Mouse (Mus musculus): ENCODE measurements around the gene Card9. TPM values are rescaled to one million over a fixed set of nuclear protein-coding genes. Genes with fewer than 3 reads are reported as not detected.

Gene Card9
- polyA plus RNA-seq, 1 experiment from 2014 or later, result 0.62 TPM

Other genes starting within 250 kb of the Card9 start
- gene Nacc2, start 237.7 kb downstream of the Card9 start, polyA plus RNA-seq (2015; fragmentation: Nextera tagmentation; extraction: Ambion mirVana), result 5.4 and 6.1 TPM in 2 replicates
- 0.23 TPM in 1 of 2 replicates, not detected in the other for gene Lhx3, start 152.6 kb downstream of the Card9 start, polyA plus RNA-seq (2015; fragmentation: Nextera tagmentation; extraction: Ambion mirVana)
- 11.3 and 11.6 TPM in 2 replicates for gene Qsox2, start 123.4 kb downstream of the Card9 start, polyA plus RNA-seq (2015; fragmentation: Nextera tagmentation; extraction: Ambion mirVana)
- 0.10 and 0.24 TPM in 2 replicates for gene Ccdc187, start 66.4 kb downstream of the Card9 start, polyA plus RNA-seq (2015; fragmentation: Nextera tagmentation; extraction: Ambion mirVana)
- gene Gpsm1, start 45.4 kb downstream of the Card9 start, polyA plus RNA-seq (2015; fragmentation: Nextera tagmentation; extraction: Ambion mirVana), result 37.3 TPM in 2 replicates
- 27.5 and 28.7 TPM in 2 replicates for gene Dnlz, start 8.8 kb downstream of the Card9 start, polyA plus RNA-seq (2015; fragmentation: Nextera tagmentation; extraction: Ambion mirVana)
- gene Snapc4, start 19.7 kb upstream of the Card9 start, polyA plus RNA-seq (2015; fragmentation: Nextera tagmentation; extraction: Ambion mirVana), result 15.7 and 18.9 TPM in 2 replicates
- gene Entr1, start 28.4 kb upstream of the Card9 start, polyA plus RNA-seq (2015; fragmentation: Nextera tagmentation; extraction: Ambion mirVana), result 70.8 and 72.4 TPM in 2 replicates
- 115 and 123 TPM in 2 replicates for gene Pmpca, start 28.4 kb upstream of the Card9 start, polyA plus RNA-seq (2015; fragmentation: Nextera tagmentation; extraction: Ambion mirVana)
- 13.2 and 15.5 TPM in 2 replicates for gene Inpp5e, start 48.3 kb upstream of the Card9 start, polyA plus RNA-seq (2015; fragmentation: Nextera tagmentation; extraction: Ambion mirVana)
- 12.8 and 13.8 TPM in 2 replicates for gene Sec16a, start 84.3 kb upstream of the Card9 start, polyA plus RNA-seq (2015; fragmentation: Nextera tagmentation; extraction: Ambion mirVana)
- 11.4 and 12.1 TPM in 2 replicates for gene Notch1, start 155.7 kb upstream of the Card9 start, polyA plus RNA-seq (2015; fragmentation: Nextera tagmentation; extraction: Ambion mirVana)
- gene Egfl7, start 219.1 kb upstream of the Card9 start, polyA plus RNA-seq (2015; fragmentation: Nextera tagmentation; extraction: Ambion mirVana), result 170 and 185 TPM in 2 replicates
- not detected in 2 replicates for gene Gm20532, start 225.7 kb upstream of the Card9 start, polyA plus RNA-seq (2015; fragmentation: Nextera tagmentation; extraction: Ambion mirVana)
- gene Agpat2, start 243.5 kb upstream of the Card9 start, polyA plus RNA-seq (2015; fragmentation: Nextera tagmentation; extraction: Ambion mirVana), result 21.8 and 23.2 TPM in 2 replicates

All from heart, embryonic 13.5 days (tissue).